Mouse (Mus musculus) CH12.LX (cell line): ENCODE results near the gene Wdr95. TPM values are rescaled to one million over a fixed set of nuclear protein-coding genes. Genes with fewer than 3 reads are reported as not detected.
A peak's percentile ranks its signal among the peaks of the same experiment; 100 is the strongest.

Experiments
- DNase-seq: peaks from one replicate; pipeline ENCODE4 v3.0.0-alpha.2; 2013; ENCODE audit errors: extremely low read depth
- H3K27ac ChIP-seq: 2 replicates; pipeline ENCODE4 v1.5.1; 2012; ENCODE audit warnings: low read depth, mild to moderate bottlenecking, control low read depth, moderate library complexity; ENCODE audit not compliant: insufficient read depth
- H3K27me3 ChIP-seq: replicated peaks from 2 replicates; pipeline ENCODE3; 2012; ENCODE audit warnings: inconsistent platforms
- H3K36me3 ChIP-seq, 2 experiments: replicated peaks in 1 of 2; 2 replicates each; pipeline versions ENCODE3 to v1.6.1; 2012; ENCODE audit warnings: inconsistent platforms in 1 of 2, low read length in 1 of 2, mild to moderate bottlenecking in 1 of 2, mixed read lengths in 1 of 2, moderate library complexity in 1 of 2; ENCODE audit not compliant: control insufficient read depth in 1 of 2, insufficient read depth in 1 of 2
- H3K4me1 ChIP-seq, 2 experiments: 2 replicates each; pipeline ENCODE4 v1.6.1; 2012; ENCODE audit warnings: inconsistent platforms in 1 of 2, moderate library complexity in 1 of 2; ENCODE audit not compliant: insufficient read depth in 2 of 2, control insufficient read depth in 1 of 2
- H3K4me2 ChIP-seq: 2 replicates; pipeline ENCODE4 v1.6.1; 2012; ENCODE audit warnings: low read depth, mild to moderate bottlenecking, control low read depth; ENCODE audit not compliant: poor library complexity, insufficient read depth, severe bottlenecking
- H3K4me3 ChIP-seq, 3 experiments: fragments of 150-350 bp in 1 of 3; sonication (generic) in 1 of 3; replicated peaks in 1 of 3; 2 replicates each; pipeline versions ENCODE3 to v1.5.1; 2011 to 2012; ENCODE audit warnings: low read depth in 2 of 3, low read length in 2 of 3, mild to moderate bottlenecking in 2 of 3, moderate library complexity in 2 of 3, control low read depth in 1 of 3, improper control_type of control experiment in 1 of 3, inconsistent platforms in 1 of 3, mixed read lengths in 1 of 3; ENCODE audit not compliant: poor library complexity in 1 of 3
- H3K79me2 ChIP-seq: replicated peaks from 2 replicates; pipeline ENCODE4 v1.6.1; 2012; ENCODE audit warnings: mild to moderate bottlenecking, moderate library complexity; ENCODE audit not compliant: control insufficient read depth, poor library complexity, insufficient read depth, severe bottlenecking; ENCODE audit errors: extremely low read depth
- H3K9ac ChIP-seq: 2 replicates; pipeline ENCODE4 v1.6.1; 2012; ENCODE audit warnings: low read depth, mild to moderate bottlenecking, control low read depth, moderate library complexity; ENCODE audit not compliant: insufficient read depth
- H3K9me3 ChIP-seq: replicated peaks from 2 replicates; pipeline ENCODE3; 2012; ENCODE audit warnings: low read length, inconsistent platforms, mixed read lengths
- BHLHE40 ChIP-seq: IDR thresholded peaks from 2 replicates; pipeline ENCODE4 v1.6.1; 2011; ENCODE audit warnings: mild to moderate bottlenecking, low read depth, low read length, improper control_type of control experiment
- CTCF ChIP-seq, 2 experiments: IDR thresholded peaks in 1 of 2; conservative IDR thresholded peaks in 1 of 2; 2 replicates each; pipeline ENCODE4 v1.5.1; 2011 to 2012; ENCODE audit warnings: low read depth in 2 of 2, low read length in 2 of 2, improper control_type of control experiment in 1 of 2, inconsistent platforms in 1 of 2, mild to moderate bottlenecking in 1 of 2, moderate library complexity in 1 of 2
- HCFC1 ChIP-seq: IDR thresholded peaks from 2 replicates; pipeline ENCODE4 v1.6.1; 2012; ENCODE audit warnings: low read depth, mild to moderate bottlenecking, inconsistent platforms, low read length, improper control_type of control experiment
- JUND ChIP-seq: conservative IDR thresholded peaks from 2 replicates; pipeline ENCODE4 v1.6.1; 2011; ENCODE audit warnings: low read depth, low read length, improper control_type of control experiment
- KAT2A ChIP-seq: IDR thresholded peaks from 2 replicates; pipeline ENCODE4 v1.6.1; 2012; ENCODE audit warnings: low read length, improper control_type of control experiment, inconsistent platforms; ENCODE audit not compliant: insufficient replicate concordance
- MXI1 ChIP-seq: IDR thresholded peaks from 2 replicates; pipeline ENCODE4 v1.6.1; 2011; ENCODE audit warnings: mild to moderate bottlenecking, low read depth, low read length, improper control_type of control experiment
- MYC ChIP-seq: IDR thresholded peaks from 2 replicates; pipeline ENCODE4 v1.6.1; 2011; ENCODE audit warnings: low read depth, mild to moderate bottlenecking, improper control_type of control experiment, low read length
- PAX5 ChIP-seq: IDR thresholded peaks from 2 replicates; pipeline ENCODE4 v1.6.1; 2012; ENCODE audit warnings: low read length, inconsistent platforms, mixed read lengths
- POLR2AphosphoS2 ChIP-seq: IDR thresholded peaks from 2 replicates; pipeline ENCODE4 v1.6.1; 2011; ENCODE audit warnings: low read depth, low read length, improper control_type of control experiment
- RAD21 ChIP-seq: IDR thresholded peaks from 2 replicates; pipeline ENCODE4 v1.6.1; 2011; ENCODE audit warnings: low read depth, mild to moderate bottlenecking, low read length, improper control_type of control experiment, moderate library complexity
- TCF12 ChIP-seq: IDR thresholded peaks from 2 replicates; pipeline ENCODE4 v1.6.1; 2014; ENCODE audit warnings: low read depth, mild to moderate bottlenecking, inconsistent platforms, low read length, improper control_type of control experiment
- UBTF ChIP-seq: IDR thresholded peaks from 2 replicates; pipeline ENCODE4 v1.6.1; 2012; ENCODE audit warnings: low read depth, mild to moderate bottlenecking, inconsistent platforms, low read length, improper control_type of control experiment, moderate library complexity
- USF2 ChIP-seq: conservative IDR thresholded peaks from 2 replicates; pipeline ENCODE4 v1.6.1; 2011; ENCODE audit warnings: low read depth, low read length, improper control_type of control experiment
- ZKSCAN1 ChIP-seq: IDR thresholded peaks from 2 replicates; pipeline ENCODE4 v1.6.1; 2012; ENCODE audit warnings: low read depth, inconsistent platforms, low read length, improper control_type of control experiment, borderline replicate concordance
- ZMIZ1 ChIP-seq: IDR thresholded peaks from 2 replicates; pipeline ENCODE4 v1.6.1; 2012; ENCODE audit warnings: low read depth, mild to moderate bottlenecking, inconsistent platforms, low read length, improper control_type of control experiment
- ZNF384 ChIP-seq: IDR thresholded peaks from 2 replicates; pipeline ENCODE4 v1.6.1; 2012; ENCODE audit warnings: low read depth, low read length, improper control_type of control experiment, inconsistent platforms
- dilution Hi-C: fragments of 300-500 bp; cut with MboI; formaldehyde crosslinking; loops from 2 replicates; pipeline ENCODE4 v1.14.3; 2020; ENCODE audit warnings: low sequenced_read_pairs; ENCODE audit not compliant: extremely low pct_unique_long_range_greater_than_20kb, extremely low pct_ligation_motif_present
- in situ Hi-C: fragments of 300-500 bp; cut with MboI; formaldehyde crosslinking; loops from 3 replicates; pipeline ENCODE4 v1.14.3; 2019; ENCODE audit warnings: low sequenced_read_pairs, low pct_ligation_motif_present, low pct_unique_long_range_greater_than_20kb, mixed read lengths
- polyA plus RNA-seq: library from polyadenylated mRNA; unstranded; fragments of >175 nt; gene quantifications from 2 replicates; pipeline ENCODE4 v1.2.1, GENCODE M21; 2012; ENCODE audit warnings: low read depth; ENCODE audit not compliant: insufficient read length
- total RNA-seq, 2 experiments: library from RNA; depleted of rRNA; stranded (reverse); fragments of 300-350 nt in 1 of 2; fragments of >200 nt in 1 of 2; gene quantifications; 2 replicates each; pipeline ENCODE4 v1.2.3; 2012 to 2014

The Wdr95 gene
- total and polyA plus RNA-seq, 3 experiments = not detected

DNA sequence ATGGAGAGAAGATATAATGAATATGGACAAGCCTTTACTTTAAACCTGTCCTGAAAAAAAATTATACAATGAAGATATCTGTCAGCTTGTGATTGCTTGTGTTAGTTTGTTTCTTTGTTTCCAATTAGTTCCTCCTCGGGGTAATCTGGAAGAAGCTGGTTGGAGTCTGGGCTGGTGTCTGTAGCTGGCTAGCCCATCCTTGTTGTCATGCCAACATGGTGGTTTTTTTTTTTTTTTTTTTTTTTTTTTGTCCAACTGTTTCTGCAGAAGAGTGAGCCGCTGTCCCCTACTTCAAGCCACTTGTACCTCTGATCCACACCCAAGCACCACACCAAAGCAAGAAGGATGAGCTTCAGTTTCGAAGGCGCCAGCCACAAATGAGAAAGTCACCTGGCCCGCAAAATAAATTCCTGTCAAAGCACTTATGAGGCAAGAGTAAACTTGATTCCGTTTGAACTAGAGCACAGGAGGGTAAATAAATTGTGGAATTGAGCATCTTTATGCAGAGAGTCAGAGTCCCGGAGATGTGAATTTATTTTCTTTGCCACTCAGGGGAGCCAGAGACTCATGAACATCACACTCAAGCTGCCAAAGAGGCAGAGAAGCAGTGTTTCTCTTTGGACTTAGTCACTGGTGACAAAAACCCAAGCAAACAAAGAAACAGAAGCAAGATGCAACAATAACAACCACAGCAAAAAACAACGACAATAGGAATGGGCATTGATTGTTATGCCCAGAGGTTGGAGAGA, 119.1 kb downstream of the Wdr95 start:
- no peaks in the 10 kb centered on the region for H3K27me3 ChIP-seq
- no peak overlapping the region for H3K27ac ChIP-seq
- no peak overlapping the region for H3K9ac ChIP-seq
- H3K79me2 ChIP-seq = peaks cover 5% of the 10 kb centered on the region
- peaks cover 0 to 20% of the 10 kb centered on the region in 2 experiments; a peak in 1 of 4 replicates for H3K4me1 ChIP-seq
- in situ Hi-C loops = no loop called here
- dilution Hi-C loops = no loop called here
- H3K4me2 ChIP-seq = no peak overlapping the region
- no peak for DNase-seq
- peak in 1 of 2 experiments; percentile 18; a peak in 1 of 4 replicates for TF ChIP-seq CTCF (conservative IDR thresholded peaks at IDR 0.05 in 1 of 2, IDR thresholded peaks at IDR 0.05 in 1 of 2; ENCODE audit: low read depth in 2 of 2, low read length in 2 of 2)
- TF ChIP-seq TCF12 = no peak
- peak; percentile 22; the same call in 1 of the 2 replicates for TF ChIP-seq ZNF384
- TF ChIP-seq RAD21 = peak; percentile 6
- no peak for TF ChIP-seq HCFC1
- TF ChIP-seq, all 38 proteins: peak for 3
- Histone ChIP-seq H3K9me3 (peaks cover 2% of the 10 kb centered on the region), H3K4me3 (no peak overlapping the region), H3K36me3 (peaks cover 0 to 17% of the 10 kb centered on the region in 2 experiments)

DNA sequence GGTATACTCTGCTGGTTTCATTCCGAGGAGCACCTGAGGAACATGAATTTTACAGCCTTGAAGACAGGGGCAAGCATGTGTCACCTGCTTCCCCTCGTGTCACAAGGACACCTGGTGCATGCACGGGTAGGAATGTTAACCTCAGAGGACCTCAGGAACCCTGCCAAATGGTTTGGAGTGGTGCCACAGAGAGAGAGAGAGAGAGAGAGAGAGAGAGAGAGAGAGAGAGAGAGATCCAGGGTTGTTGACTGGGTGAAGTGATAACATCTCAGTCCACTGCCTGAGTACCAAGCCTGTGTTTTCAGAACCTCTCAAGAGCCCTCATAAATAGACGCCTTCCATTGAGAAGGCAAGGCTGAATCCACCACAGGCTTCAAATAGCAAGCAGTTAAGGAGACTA, 119.7 kb downstream of the Wdr95 start:
- no peaks in the 10 kb centered on the region; the same call in 1 of the 2 replicates for H3K79me2 ChIP-seq
- peaks cover 0 to 20% of the 10 kb centered on the region in 2 experiments; a peak in 1 of 4 replicates for H3K4me1 ChIP-seq
- H3K36me3 ChIP-seq = peaks cover 0 to 17% of the 10 kb centered on the region in 2 experiments
- H3K27ac ChIP-seq = no peak overlapping the region
- DNase-seq = no peak
- in situ Hi-C loops = no loop called here
- H3K9ac ChIP-seq = no peak overlapping the region
- TF ChIP-seq USF2 = no peak
- no peak for TF ChIP-seq POLR2AphosphoS2
- TF ChIP-seq ZKSCAN1 = no peak
- TF ChIP-seq, all 38 proteins: peak for 0
- Histone ChIP-seq H3K9me3 (peaks cover 4% of the 10 kb centered on the region), H3K4me3 (no peak overlapping the region), H3K27me3 (no peaks in the 10 kb centered on the region), H3K4me2 (no peak overlapping the region)
- dilution Hi-C loops = no loop called here

GRCm38 (mm10) chr5:149648895-149649406, 120.5 kb downstream of the Wdr95 start:
- Histone ChIP-seq H3K79me2 (no peaks in the 10 kb centered on the region), H3K4me1 (peaks cover 0 to 13% of the 10 kb centered on the region in 2 experiments; a peak in 1 of 4 replicates), H3K36me3 (peaks cover 0 to 17% of the 10 kb centered on the region in 2 experiments), H3K27ac (no peak overlapping the region), H3K9me3 (peaks cover 6% of the 10 kb centered on the region), H3K27me3 (no peaks in the 10 kb centered on the region), H3K9ac (no peak overlapping the region), H3K4me2 (no peak overlapping the region), H3K4me3 (no peak overlapping the region)
- DNase-seq = no peak
- in situ Hi-C loops = no loop called here
- dilution Hi-C loops = no loop called here
- no peak for TF ChIP-seq MYC
- no peak for TF ChIP-seq POLR2AphosphoS2
- TF ChIP-seq MXI1 = no peak
- TF ChIP-seq PAX5 = no peak
- no peak for TF ChIP-seq BHLHE40
- TF ChIP-seq UBTF = no peak
- no peak for TF ChIP-seq KAT2A
- TF ChIP-seq JUND = no peak
- TF ChIP-seq ZMIZ1 = no peak
- no peak for TF ChIP-seq RAD21
